Mouse (Mus musculus) hindbrain, embryonic 14.5 days (tissue): ENCODE measurements at regions not wholly inside any gene's neighbourhood (a gene's known extent, or its start where the extent isn't known, plus 50 kb on each side); places are given as distances from the start of the nearest gene placed in this dataset.
A peak's percentile ranks its signal among the peaks of the same experiment; 100 is the strongest.

ENCODE experiments used
- ATAC-seq: fragments of 200-750 bp; cut with Nextera tagmentation; 2 replicates; pipeline ENCODE4 v1.8.0; 2017; ENCODE audit warnings: moderate number of reproducible peaks, mild to moderate bottlenecking, moderate TSS enrichment, moderate library complexity; ENCODE audit not compliant: low FRiP score
- DNase-seq: peaks from one replicate; pipeline ENCODE4 v3.0.0-alpha.2; 2015; ENCODE audit warnings: low spot score
- H3K27ac ChIP-seq: fragments of 300-500 bp; sonication (generic); 2 replicates; pipeline ENCODE4 v1.5.1; 2014; ENCODE audit warnings: mild to moderate bottlenecking, moderate library complexity
- H3K27me3 ChIP-seq: fragments of 300-500 bp; sonication (generic); 2 replicates; pipeline ENCODE4 v1.6.1; 2014; ENCODE audit warnings: mild to moderate bottlenecking, low read length, mixed read lengths; ENCODE audit not compliant: control insufficient read depth, insufficient read depth
- H3K36me3 ChIP-seq: fragments of 300-500 bp; sonication (generic); replicated peaks from 2 replicates; pipeline ENCODE4 v1.6.1; 2014; ENCODE audit not compliant: control insufficient read depth, insufficient read depth
- H3K4me1 ChIP-seq: fragments of 300-500 bp; sonication (generic); replicated peaks from 2 replicates; pipeline ENCODE4 v1.6.1; 2014; ENCODE audit warnings: antibody characterized with exemption, low read length, mixed read lengths; ENCODE audit not compliant: control insufficient read depth, insufficient read depth
- H3K4me2 ChIP-seq: fragments of 300-500 bp; sonication (generic); replicated peaks from 2 replicates; pipeline ENCODE4 v1.6.1; 2014; ENCODE audit warnings: mild to moderate bottlenecking, moderate library complexity
- H3K4me3 ChIP-seq: fragments of 300-500 bp; sonication (generic); replicated peaks from 2 replicates; pipeline ENCODE4 v1.5.1; 2014; ENCODE audit warnings: mild to moderate bottlenecking, low read length
- H3K9ac ChIP-seq: fragments of 300-500 bp; sonication (generic); 2 replicates; pipeline ENCODE4 v1.6.1; 2014
- H3K9me3 ChIP-seq: fragments of 300-500 bp; sonication (generic); 2 replicates; pipeline ENCODE4 v1.6.1; 2016; ENCODE audit warnings: low read length; ENCODE audit not compliant: control insufficient read depth
- WGBS: fragments of 180-500 bp; shearing (Covaris S2); extraction: QIAGEN DNeasy Blood & Tissue Kit; methylation state at CpG from one replicate; pipeline ENCODE4 v1.1.7; 2014; 5-methylcytosine and 5-hydroxymethylcytosine counted together

GRCm38 (mm10) chr16:5415310-5415709 is 159.5 kb upstream of the Eef2kmt start:
- 75% methylated on average over 4 of the region's 4 CpGs for WGBS
- H3K4me2 ChIP-seq, result no peak overlapping the region
- H3K4me1 ChIP-seq, result no peaks in the 10 kb centered on the region
- DNase-seq (no peak), ATAC-seq (no peak)
- H3K4me3 ChIP-seq, result no peak overlapping the region
- H3K27me3 ChIP-seq, result no peaks in the 10 kb centered on the region; the same call in 1 of the 2 replicates
- H3K27ac ChIP-seq, result no peak overlapping the region
- no peaks in the 10 kb centered on the region for H3K36me3 ChIP-seq
- H3K9ac ChIP-seq, result no peak overlapping the region
- H3K9me3 ChIP-seq, result no peaks in the 10 kb centered on the region

DNA sequence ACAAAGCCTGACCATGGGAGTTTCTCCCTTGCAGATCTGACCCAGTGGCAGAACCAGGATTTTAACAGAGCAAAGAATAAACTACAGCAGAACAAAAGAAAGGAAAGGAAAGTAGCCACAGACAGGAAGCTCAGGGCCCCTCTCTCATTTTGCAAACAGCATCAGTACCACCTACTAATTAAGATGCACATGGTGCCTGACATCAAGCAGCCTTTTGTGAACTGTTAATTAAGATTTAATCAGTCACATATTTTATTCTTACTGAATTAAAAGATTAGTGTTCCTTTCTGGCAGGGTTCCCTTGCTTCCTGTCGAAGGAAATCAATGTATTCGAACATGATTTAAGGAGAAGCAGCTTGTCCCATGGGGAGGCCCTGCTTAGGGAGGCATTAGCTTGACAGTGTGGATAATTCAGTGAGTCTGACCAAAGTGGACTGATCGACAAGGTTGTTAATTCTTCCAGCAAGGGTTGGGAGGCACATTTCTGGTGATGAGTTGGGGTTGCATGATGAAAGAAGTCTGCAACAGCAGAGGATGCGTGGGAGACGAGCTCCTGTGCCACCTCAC is 156.1 kb upstream of the Eef2kmt start:
- Histone ChIP-seq H3K27ac (no peak overlapping the region), H3K36me3 (no peaks in the 10 kb centered on the region), H3K4me2 (no peak overlapping the region), H3K4me1 (no peaks in the 10 kb centered on the region), H3K27me3 (no peaks in the 10 kb centered on the region; the same call in 1 of the 2 replicates), H3K9ac (no peak overlapping the region), H3K9me3 (no peaks in the 10 kb centered on the region), H3K4me3 (no peak overlapping the region)
- ATAC-seq, result no peak
- no peak for DNase-seq
- WGBS, result 50% methylated on average over 5 of the region's 5 CpGs

DNA sequence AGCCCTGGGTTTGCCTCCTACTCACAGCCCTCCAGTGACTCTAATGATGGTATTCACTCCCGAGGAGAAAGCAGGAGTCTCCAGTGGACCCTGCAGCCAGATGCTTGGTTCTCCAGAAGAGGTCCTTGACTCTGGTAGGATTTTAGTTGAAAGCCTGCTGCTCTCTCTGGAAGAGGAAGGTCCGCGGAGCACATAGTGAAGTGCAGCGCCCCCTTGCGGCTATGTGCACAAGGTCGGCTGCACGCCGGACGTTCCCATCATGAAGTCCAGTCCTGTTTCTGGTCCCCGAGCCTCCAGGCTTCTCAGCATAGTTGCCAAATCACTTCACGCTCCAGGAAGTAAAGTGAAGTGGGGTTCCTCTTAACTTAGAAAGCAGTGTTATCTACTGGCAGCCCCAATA is 150.9 kb upstream of the Eef2kmt start:
- whole genome bisulfite sequencing, result 12% methylated on average over 11 of the region's 11 CpGs

DNA sequence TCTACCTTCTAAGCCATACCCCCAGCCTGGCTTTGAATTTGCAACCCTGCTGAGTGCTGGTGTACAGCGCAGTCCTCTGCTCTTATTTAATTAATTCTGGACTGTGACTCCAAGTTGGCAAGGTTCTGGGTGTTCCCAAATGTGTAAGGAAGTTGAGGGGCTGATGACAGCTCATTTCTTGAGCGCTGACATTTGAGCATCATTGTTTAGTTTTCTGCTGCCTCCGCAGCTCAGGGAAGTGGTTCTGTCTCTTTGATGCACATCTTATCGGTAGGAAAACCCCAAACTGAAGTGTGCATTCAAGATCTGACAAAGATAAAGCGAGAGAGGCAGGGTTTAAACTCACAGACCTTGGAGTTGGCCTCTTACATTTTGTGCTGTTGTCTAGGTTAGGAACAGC is 137.6 kb upstream of the Eef2kmt start:
- no peak overlapping the region for H3K4me2 ChIP-seq
- no peaks in the 10 kb centered on the region for H3K9me3 ChIP-seq
- H3K36me3 ChIP-seq, result no peaks in the 10 kb centered on the region
- ATAC-seq (no peak), DNase-seq (no peak)
- no peak overlapping the region for H3K27ac ChIP-seq
- H3K27me3 ChIP-seq, result no peaks in the 10 kb centered on the region
- no peak overlapping the region for H3K9ac ChIP-seq
- H3K4me3 ChIP-seq, result no peak overlapping the region
- H3K4me1 ChIP-seq, result no peaks in the 10 kb centered on the region
- WGBS, result 87% methylated on average over 5 of the region's 5 CpGs

More for the DNA sequence above, 150.9 kb upstream of the Eef2kmt start:
- DNase-seq (peak; percentile 67), ATAC-seq (no peak)
- H3K4me1 ChIP-seq, result no peaks in the 10 kb centered on the region
- no peaks in the 10 kb centered on the region; the same call in 1 of the 2 replicates for H3K27me3 ChIP-seq
- H3K9me3 ChIP-seq, result no peaks in the 10 kb centered on the region
- H3K36me3 ChIP-seq, result no peaks in the 10 kb centered on the region
- H3K4me2 ChIP-seq, result no peak overlapping the region
- no peak overlapping the region for H3K27ac ChIP-seq
- no peak overlapping the region for H3K9ac ChIP-seq
- H3K4me3 ChIP-seq, result no peak overlapping the region

DNA sequence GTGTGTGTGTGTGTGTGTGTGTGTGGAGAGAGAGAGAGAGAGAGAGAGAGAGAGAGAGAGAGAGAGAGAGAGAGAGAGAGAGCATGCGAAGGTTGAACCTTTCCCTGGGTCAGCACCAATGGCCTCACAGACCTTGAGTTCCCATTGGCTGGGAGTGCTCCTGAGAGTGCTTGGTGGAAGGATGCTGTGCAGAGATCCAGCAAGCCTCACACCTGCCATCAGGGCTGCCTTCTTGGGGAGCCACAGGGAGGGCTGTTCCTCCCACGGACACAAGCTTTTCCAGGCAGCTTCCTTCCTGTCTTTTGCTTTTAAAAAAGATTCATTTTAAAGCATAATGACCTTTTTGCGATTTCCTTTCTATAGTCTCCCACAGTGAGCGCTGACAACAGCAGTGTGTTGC is 127.1 kb upstream of the Eef2kmt start:
- H3K36me3 ChIP-seq, result no peaks in the 10 kb centered on the region
- no peak overlapping the region for H3K27ac ChIP-seq
- 41% methylated on average over 4 of the region's 4 CpGs for WGBS
- H3K9ac ChIP-seq, result no peak overlapping the region
- DNase-seq, result no peak
- H3K4me2 ChIP-seq, result no peak overlapping the region
- no peaks in the 10 kb centered on the region for H3K4me1 ChIP-seq
- H3K4me3 ChIP-seq, result no peak overlapping the region
- ATAC-seq, result no peak
- no peaks in the 10 kb centered on the region for H3K27me3 ChIP-seq
- H3K9me3 ChIP-seq, result no peaks in the 10 kb centered on the region

GRCm38 (mm10) chr16:5382228-5382884 is 126.6 kb upstream of the Eef2kmt start:
- no peaks in the 10 kb centered on the region for H3K27me3 ChIP-seq
- no peak overlapping the region for H3K9ac ChIP-seq
- no peaks in the 10 kb centered on the region for H3K4me1 ChIP-seq
- H3K27ac ChIP-seq, result no peak overlapping the region
- WGBS, result 37% methylated on average over 6 of the region's 6 CpGs
- H3K4me3 ChIP-seq, result no peak overlapping the region
- no peak overlapping the region for H3K4me2 ChIP-seq
- ATAC-seq, result no peak
- no peaks in the 10 kb centered on the region for H3K9me3 ChIP-seq
- H3K36me3 ChIP-seq, result no peaks in the 10 kb centered on the region
- no peak for DNase-seq

GRCm38 (mm10) chr16:5380626-5381025 is 124.8 kb upstream of the Eef2kmt start:
- Histone ChIP-seq H3K9me3 (no peaks in the 10 kb centered on the region), H3K27ac (no peak overlapping the region), H3K36me3 (no peaks in the 10 kb centered on the region), H3K27me3 (no peaks in the 10 kb centered on the region), H3K4me1 (no peaks in the 10 kb centered on the region), H3K9ac (no peak overlapping the region), H3K4me2 (no peak overlapping the region), H3K4me3 (no peak overlapping the region)
- DNase-seq (no peak), ATAC-seq (no peak)
- WGBS, result 77% methylated on average over 3 of the region's 3 CpGs

GRCm38 (mm10) chr16:5377001-5377400 is 121.2 kb upstream of the Eef2kmt start:
- Histone ChIP-seq H3K27me3 (no peaks in the 10 kb centered on the region), H3K4me1 (no peaks in the 10 kb centered on the region), H3K27ac (no peak overlapping the region), H3K36me3 (no peaks in the 10 kb centered on the region), H3K4me2 (no peak overlapping the region), H3K9ac (no peak overlapping the region), H3K4me3 (no peak overlapping the region), H3K9me3 (no peaks in the 10 kb centered on the region)
- ATAC-seq (no peak), DNase-seq (no peak)
- 95% methylated on average over 3 of the region's 3 CpGs for WGBS

DNA sequence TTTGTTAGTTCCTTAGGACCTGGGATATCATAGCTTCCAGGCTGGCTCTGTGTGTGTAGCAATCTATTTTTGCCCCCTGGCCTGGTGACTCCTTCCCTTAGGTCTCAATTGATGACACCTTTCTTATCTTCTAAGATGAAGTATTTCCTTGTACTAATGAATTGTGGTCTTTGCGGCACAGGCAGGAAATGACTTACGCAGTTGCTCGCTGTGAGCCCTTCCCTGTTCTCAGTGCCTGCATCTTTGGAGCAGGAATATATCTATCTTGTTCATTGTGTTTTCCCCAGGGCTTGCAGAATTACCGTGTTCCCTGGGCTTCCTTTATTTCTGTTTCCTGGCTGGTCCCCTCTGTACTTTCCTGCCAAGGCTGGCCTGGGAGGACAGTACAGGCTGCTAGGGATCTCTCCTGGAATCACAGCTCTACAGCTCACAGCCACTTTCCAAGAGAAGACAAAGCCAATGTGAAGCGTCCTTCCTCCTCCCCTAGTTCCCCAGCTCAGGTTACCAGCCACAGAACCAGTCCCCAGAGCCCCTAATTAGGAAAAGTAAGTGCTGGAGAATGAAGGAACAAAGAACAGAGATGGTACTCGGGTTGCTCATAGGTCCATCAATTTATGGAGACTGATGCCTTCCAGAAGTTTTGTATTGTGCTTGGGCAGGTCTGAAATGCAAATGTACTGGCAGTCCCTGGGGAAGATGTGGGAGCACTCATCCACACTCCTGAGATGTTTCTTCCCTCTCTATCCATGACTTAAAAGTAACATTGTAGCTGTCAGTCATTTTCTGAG is 119.2 kb upstream of the Eef2kmt start:
- Histone ChIP-seq H3K9ac (no peak overlapping the region), H3K4me1 (no peaks in the 10 kb centered on the region), H3K4me2 (no peak overlapping the region), H3K9me3 (no peaks in the 10 kb centered on the region), H3K27ac (no peak overlapping the region), H3K4me3 (no peak overlapping the region), H3K27me3 (no peaks in the 10 kb centered on the region), H3K36me3 (no peaks in the 10 kb centered on the region)
- WGBS, result 48% methylated on average over 6 of the region's 6 CpGs
- DNase-seq (no peak), ATAC-seq (no peak)
